Mouse (Mus musculus): ENCODE data around the gene Cnmd.

The Cnmd gene

DNA sequence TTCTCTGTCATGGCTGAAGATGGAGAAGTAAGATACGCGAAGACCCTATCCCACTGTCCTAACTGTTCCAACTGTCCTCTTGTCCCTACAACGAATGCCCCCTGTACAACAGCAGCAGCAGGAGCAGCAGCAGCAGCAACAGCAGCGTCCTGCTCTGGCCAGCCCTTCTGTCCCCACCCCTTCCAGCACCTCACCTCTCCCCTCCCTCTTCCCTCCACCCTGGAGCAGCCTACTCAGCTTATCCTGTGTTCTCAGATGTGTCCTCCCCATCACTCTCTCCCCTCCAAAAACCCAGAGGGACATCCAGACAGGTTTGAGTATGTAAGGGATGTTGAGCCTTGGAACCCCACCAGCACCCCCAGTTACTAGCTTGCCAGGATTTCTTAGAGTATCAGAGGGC is at the start of gene Cnmd:
TSS of gene Cnmd (minus strand) at position 170 of the 400 bp plus-strand sequence.
- DNase-seq: no peak

DNA sequence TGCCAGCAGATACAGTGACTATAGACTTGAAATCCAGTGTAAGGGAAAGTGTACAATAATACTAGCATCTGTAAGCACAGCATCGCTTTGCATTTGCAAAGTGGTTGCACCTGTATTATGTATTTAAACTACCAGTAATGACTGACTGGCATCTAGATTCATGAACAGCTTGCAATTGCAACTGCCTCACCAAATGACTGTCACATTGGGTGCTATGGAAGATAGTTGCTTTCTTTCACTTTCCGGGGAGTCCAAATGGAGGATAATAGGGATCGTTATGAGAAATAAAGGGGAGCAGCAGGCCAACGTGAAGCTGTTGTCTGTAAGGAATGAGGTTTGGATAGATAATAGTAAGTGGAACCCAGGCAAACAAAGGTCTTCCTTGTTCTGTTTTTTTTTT is 49.3 kb upstream of the Cnmd start:
- no peak for DNase-seq

DNA sequence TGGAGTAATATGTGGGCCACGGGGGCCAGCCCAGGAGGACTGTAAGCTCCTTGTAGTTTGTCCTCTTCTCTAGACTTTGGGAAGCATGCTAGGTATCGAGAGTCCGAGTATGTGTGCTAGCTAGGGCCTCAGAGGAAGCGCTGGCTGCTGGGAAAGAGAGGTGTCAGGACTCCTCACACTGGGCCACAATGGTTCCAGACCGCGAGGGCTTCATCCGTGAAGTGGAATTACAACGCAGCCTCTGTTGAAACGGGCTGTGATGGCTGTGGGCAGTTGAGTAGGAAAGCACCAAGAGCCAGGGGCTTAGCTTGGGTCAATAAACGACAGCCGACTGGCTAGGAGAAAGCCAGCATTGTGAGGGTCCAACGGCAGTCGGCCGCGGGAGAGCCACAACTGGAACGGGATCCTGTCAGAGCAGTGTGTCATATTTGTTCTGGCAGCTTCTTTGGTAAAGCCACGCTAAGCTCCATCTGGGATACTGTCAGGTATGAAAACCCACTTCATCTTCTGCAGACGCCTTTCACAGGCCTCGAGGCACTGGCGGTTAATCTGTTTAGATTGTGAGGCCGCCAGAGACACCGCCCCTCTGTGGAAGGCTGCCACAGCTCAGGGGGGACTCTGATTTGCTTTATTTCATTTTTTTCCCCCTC is 41.7 kb upstream of the Cnmd start:
- peak; percentile 37 to 51 for DNase-seq

DNA sequence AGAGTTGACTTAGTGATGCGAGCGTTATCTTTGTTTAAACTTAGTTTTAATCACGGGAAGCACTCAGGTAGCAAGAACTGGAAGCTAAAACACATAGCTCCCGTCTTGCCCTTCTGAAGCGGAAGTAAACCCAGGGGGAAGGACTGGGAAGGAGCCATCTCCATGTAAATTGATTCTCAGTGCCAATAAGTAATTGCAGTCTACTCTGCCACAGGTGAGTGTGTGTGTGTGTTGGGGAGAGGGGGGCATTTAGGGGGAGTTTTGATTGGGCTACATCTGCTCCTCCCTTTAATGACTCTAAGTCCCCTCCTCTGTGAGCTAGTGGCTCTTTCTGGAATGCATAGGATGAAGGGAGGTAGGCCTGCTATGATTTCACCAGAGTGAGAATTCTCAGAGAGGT is 39.6 kb upstream of the Cnmd start:
- DNase-seq: no peak

DNA sequence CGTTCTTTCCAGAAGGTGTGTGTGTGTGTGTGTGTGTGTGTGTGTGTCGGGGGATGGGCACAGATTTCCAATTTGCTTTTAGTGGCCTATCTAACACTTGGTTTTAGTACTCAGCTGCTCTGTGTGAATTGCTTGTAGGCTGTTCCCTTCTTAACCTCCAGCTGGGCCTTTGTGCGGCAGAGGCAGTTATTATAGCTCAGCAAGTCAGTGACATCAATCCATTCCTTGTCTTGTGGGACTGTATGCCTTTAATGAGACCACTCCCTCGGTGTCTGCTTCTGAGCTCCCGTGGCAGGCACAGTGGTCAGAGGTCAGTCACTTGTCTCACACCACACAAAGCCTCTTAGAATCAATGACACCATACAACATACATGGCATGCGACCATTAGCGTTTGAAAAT is 39.1 kb upstream of the Cnmd start:
- DNase-seq: no peak

DNA sequence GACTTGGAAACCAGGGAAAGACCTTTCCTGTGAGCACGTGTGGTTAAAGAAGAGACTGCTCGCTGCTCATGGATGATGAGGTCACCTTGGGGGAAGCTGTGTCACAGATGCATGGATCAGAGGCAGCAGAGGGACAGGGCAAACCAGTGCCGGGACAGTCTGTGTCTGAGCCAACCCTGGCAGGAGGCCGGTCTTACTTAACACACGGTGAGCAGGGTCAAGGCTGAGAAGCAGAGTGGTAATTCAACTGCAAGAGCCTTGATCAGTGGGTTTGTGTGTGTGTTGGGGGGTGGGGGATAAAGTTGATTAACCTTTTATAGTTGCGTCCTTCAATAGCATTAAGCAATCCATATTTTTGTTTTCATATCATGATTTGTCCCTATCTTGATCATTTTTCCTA is 37.4 kb upstream of the Cnmd start:
- DNase-seq: no peak

DNA sequence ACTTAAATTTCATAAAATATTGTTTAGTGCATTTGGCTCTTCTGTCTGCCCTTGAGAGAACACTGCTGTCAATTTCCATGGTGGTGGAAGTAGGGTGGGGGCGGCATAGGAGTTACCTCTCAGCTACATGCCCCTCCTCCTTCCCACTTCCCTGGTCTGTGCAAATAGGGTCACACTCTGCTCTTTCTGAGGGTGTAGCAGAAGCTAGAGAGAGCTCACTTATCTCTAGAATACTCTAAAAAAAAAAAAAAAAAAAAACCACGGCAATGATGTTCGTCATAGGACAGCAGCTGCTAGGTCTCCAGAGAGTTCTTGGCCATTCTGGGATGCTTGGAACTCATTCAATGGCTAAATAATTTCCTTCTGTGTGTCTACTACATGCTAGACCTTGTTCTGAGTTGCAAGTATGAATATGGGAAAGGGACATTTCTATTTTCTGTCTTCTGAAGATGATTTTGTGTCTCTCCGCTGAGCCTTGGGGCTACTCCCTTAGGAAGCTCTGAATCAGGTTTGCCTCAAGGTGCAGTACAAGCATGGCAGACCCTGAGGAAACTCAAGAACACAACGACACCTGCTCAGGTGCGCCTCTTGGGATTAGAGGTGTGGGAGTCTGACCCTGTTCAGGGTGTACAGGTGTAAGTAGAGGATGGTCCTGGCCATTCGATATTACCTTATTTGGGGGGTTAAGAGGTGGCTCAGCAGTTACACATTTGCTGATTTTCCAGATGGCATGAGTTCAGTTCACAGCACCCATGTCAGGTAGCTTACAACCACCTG is 28.3 kb upstream of the Cnmd start:
- DNase-seq: no peak

DNA sequence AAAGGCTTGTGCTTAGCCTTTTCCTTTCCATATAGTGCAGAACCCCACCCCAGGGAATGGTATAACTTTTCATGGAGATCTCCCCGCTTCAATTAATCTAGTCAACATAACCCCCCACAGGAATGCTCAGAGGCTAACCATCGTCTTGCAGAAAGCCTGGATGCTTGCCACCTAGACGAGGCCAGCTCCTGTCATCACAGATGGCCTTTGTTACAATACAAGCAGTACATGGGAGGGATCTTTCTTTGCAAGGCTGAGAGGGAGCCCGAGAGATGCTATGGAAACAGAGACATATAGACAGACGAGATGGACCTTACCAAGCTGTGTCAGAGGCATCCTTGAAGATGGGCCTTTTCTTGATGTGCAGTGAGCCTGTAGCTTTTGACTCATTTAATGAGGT is 18.7 kb upstream of the Cnmd start:
- DNase-seq: peak; percentile 88 to 89

DNA sequence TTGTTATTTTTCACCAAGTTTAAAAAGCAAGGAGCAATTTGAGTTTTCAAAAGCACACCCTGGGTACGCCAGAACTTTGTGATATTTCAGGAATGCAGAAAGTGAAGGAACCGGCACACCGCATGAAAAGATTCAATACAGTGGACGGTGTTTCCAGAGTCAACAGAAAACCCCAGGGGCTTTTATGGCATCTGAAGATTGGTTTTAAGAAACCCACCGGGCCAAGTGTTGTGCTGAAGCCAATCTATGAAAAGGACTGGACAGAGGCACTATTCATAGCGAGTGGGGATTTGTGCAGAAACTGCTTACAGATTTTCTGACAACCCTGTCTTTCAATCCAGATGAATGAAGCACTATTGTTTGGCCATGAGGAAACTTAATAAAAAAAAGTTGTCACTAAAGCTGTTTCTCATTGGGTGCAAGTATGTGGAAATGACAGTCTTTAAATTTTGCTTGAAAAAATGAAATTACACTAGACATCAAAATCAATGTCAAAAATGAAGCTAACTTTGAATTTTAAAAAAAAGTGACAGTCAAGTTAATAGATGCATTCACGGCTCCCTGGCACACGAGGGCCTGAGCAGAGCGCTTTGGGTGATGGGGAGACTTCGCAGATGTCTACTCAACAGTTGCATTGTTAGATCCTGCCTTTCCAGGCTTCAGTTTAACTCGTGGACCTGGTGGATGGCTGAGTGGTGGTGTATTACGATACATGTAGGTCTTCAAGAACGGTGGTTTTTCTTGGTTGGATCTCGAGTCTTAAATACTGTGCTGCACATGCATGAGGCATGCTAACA is 16.1 kb upstream of the Cnmd start:
- peak in 1 of 2 experiments; percentile 15 for DNase-seq

DNA sequence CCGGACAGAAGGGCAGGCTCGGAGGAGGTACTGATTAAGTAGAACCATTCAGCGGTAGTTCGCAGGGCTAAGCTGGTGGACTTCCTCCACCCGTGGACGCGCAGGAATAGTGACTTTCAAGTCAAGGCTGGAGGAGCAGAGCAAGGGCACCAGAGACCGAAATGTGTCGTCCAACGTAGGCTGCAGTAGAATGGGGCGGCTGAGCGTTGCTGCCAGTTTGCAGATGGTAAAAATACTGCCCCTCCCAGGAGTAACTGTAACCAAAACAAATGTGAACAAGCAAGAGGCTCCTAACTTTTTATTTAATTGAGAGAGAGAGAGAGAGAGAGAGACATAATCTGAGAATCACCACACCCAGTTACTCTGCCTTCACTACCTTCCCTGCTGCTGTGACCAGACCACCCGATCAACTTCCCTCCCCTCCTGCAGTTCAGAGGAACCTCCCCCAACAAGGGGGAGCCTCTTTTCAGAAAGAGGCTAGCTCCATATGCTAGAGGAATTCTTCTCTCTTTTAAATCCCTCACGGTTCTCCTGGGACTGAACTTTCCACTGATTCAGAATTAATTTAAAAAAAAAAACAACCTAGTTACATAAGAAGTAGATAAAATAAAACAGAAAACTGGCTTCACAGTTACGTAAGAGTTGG is 15.3 kb upstream of the Cnmd start:
- no peak for DNase-seq

DNA sequence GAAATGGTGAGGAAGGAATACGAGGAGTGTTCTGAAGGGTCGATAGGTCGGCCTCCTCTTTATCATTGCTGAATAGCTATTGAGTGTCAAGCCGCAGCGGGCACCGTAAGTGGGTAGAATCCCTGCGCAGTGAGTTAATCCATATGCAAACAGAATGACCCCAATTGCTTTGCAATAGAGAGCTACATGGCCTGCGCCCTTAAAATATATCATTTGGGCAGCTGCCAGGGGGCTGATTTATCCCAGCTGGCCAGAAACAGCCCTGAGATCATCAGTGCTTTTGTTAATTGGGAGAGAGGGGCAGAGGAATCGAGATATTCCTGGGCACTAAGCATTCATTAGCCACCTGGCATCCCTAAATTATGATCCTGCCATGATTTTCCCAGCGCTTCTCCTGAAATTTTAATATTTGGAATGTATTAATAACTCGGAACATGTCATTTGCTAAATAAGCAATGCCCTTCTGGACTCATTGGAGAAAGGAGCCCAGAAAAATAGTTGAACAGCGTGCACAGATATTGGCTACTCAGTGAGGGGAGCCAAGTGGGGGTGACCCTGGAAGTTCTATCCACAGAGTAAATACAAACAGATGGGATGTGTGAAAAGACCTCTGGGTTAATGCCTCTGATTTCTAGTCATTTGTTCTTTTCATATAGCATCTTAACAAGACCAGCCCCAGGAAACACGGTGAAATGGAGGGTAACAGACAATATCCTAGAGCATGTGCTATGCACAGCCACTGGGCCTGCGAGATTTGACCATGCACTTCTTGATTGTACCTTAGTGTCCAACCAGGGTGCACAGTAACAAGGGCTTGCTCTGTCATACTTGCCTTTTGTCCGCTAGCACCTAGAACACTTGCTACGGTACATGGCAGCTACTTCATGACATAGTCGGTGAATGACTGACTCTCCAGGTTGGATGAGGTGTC is 11.4 kb upstream of the Cnmd start:
- DNase-seq: peak; percentile 44 to 48

DNA sequence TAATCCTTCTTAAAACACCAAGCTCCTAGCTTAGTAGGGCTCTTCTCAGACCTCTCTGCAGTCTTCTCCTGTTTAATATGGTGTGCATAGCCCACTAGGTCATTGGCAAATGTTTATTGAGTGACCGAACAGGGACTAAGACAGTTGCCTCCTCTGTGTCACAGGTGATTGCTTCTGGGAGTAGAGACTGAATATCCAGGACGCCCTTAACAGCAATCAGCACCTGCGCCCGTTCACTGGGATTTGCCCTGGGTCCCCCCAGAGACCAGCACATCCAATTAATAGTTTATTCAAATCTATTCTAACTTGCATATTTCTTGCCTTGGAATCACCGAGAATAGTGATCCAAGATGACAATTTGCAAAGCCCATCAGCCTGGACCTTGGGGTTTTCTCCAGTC is 10.6 kb upstream of the Cnmd start:
- no peak for DNase-seq

DNA sequence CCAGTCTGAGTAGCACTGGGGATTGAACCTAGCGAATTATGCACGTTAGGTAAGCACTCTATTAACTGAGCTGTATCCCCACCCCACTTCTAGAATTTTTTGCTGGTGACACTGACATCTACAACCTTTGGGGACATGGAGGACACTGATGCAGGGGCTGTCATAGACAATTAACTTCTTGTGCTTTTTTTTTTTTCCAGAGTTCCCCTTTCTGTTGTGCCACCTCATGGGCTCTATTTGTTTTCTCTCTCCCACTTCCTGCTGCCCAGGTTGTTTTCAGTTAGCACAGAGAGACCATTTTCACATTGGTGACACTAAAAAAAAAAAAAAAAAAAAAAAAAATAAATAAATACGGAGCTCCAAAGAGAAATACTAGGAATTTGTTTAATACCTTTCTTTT is 9.0 kb upstream of the Cnmd start:
- no peak for DNase-seq

DNA sequence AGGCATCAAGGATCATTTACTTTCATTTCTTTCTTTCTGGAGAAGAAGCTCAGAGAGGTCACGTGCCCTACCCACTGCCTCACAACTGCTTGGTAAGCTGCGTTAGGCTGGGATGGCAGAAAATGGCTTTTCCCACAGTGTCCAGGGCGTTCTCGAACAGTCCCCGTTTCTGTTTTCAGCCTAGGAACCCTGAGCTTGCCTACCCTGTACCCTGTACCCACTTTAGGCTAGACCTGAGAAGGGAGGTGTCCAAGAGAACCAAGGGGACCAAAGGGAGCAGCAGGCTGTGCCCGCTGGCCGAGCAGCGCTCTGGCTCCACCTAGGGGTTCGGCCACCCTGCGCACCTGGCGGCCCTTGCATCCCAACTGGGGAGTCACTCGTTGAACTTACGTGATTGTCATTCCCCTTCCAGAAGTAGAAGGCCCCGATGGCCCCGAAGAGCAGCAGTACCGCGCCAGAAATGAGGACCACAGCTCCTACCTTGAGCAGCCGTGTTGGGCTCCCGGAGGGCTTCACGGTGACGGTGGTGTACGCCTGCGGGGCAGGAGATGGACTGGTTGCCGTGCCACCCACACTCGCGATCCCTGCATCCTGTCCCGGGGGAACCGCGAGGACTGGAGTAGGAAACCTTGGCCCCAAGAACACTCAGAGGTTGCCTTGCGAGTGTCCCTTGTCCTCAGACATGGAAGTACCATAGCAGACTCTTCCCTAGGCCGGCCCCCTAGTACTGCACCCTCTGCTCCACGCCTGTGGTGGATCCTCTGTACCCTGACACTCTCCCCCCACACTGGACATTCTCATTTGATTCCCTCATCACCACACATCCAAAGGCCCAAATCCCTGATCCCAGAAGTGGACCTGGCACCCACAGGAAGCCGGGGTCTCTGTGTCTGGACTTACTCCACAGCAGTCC is 709 bp downstream of the Cnmd start:
- peak; percentile 69 to 74 for DNase-seq

DNA sequence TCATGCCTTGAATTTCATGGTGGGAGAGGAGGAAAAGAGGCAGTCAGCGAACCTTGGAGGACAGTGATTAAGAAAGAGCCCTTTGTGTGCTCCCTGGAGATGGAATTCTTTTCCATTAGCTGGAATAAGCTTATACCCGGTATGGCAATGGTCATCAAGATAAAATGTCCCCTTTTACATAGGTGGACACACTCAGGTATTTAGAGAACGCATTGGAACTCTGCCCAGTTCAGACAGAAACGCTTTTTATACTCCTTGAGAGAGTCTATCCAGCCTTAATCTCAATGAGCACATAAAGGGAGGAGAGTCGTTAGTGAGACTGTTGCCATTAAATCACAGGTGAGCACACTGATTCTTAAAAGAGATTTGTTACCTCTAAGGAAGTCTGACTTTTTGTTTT is 1.5 kb downstream of the Cnmd start:
- no peak for DNase-seq

DNA sequence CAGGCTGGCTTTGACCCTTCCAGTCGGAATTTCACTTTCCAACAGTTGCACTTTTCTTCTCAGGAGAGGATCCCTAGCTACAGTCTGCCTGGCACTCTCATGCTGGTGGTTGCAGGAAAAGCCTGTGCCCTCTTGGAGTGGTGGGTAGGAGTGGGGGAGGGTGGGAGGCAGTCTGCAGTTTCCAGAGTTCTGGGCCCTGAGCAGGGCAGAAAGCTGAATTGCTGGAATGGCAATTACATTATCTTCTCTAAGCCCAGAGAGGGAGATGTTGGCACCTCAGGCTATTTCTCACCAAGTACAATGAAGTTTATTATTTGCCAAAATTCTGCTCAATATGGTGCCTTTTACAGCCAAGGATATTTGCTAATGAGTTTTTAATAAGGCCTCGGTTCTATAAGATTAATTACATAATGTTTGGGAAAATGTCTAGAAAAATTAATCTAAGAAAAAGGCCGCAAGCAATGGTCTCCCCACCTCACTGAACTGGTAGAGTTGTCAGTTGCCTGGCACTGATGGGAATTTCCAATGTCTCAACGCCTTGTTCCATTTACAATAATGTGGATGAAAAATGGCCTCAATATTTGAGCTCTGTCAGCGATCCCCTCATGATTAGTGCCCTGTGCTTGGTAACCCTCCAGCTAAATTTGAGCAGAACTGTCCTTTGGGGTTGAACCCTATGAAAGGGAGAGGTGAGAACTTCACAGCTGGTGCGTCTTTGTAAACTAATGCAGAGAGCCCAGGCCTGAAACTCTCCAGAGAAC is 3.0 kb downstream of the Cnmd start:
- no peak for DNase-seq

DNA sequence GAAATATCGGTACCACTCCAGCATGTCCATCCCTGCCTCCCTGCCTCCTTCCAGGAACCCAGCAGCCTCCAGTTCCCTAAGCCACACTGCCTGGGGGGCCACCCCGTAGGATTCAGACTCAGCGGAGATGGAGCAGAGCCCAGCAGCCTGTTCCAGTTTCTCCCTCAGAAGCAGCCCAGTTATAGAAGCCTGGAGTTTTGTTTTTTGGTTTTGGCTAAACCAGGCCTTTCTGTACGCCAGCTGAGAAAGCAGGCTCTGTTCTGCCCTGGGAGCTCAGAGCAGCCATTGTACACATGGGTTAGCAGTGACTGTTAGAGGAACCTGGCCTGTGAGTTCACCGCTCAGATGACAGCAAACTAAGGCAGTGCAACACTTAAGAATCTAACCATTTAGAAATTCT is 3.7 kb downstream of the Cnmd start:
- DNase-seq: peak; percentile 36 to 59

DNA sequence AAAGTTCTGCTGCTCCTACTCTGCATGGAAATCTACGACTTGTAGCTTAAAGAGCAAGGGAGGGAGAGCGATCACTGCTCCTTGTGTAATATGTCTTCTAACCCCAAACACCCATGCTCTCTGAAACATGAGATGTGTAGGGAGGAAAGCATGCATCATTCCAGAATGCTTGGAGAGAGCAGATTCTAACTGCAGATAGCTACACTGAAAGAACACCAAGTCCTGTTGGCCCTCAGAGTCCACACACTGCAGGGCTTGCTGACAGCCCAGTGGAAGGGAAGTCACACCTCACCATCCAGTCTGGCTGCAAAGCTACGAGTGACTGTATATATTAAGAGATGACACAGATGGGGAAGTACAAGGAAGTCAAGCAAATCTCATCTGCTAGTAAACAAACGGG is 9.3 kb downstream of the Cnmd start:
- DNase-seq: no peak

DNA sequence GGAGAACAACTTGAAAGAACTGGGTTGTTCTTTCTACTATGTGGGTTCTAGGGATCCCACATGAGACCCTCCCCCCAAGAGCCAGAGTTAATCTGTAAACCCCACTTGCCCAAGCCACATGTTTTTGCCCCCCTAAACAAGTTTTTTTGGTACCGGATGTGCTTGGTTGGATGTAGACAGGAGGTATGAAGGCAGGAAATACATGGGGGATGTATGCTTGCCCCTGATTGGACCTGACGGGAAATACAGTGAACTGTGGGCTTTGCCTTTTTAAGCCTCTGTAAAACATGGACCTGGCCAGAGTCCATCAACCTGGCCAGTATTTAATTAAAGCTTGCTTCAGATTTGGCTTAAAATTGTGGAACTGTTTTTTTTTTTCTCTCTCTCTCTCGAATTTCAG is 12.3 kb downstream of the Cnmd start:
- DNase-seq: no peak

DNA sequence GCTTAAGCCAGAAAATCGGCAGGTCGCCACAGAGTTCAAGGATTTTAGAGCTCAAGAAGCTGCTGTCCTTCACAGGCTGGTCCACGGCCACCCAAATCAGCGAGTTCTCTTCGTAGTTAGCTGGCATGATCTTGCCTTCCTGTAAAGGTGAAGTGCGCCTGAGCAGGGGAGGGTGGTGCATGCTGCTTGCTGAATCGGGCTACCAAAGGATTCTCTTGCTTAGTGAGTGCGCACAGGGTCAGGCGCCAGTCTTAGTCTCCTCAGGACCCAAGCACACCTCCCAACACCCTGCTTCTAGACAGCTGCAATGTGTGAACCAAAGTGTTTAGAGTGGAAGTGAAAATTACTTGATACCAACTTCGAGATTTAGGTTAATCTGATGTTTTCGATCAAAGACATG is 16.6 kb downstream of the Cnmd start:
- no peak for DNase-seq

All from cerebellum, postnatal 10 days (tissue).